Mouse (Mus musculus): ENCODE results near the gene Tns1. TPM values are rescaled to one million over a fixed set of nuclear protein-coding genes. Genes with fewer than 3 reads are reported as not detected.

Gene Tns1
- polyA plus RNA-seq, 1 experiment from 2014 or later, result 15.3 TPM

- Histone ChIP-seq H3K9me3 (no peaks in the 10 kb centered on the region), H3K36me3 (no peaks in the 10 kb centered on the region), H3K27ac (peak overlapping the region; percentile 75), H3K4me1 (replicated peaks) (peaks cover 92% of the 10 kb centered on the region), H3K27me3 (ENCODE audit: insufficient read depth, poor library complexity, severe bottlenecking) (peaks cover 72% of the 10 kb centered on the region), H3K4me3 (no peak overlapping the region)
- WGBS, result 44% methylated on average over 7 of the region's 7 CpGs
- peak; percentile 61 for DNase-seq (ENCODE audit: low spot score)
These were observed 29.6 kb downstream of the Tns1 start for GRCm38 (mm10) chr1:74094497-74095270.

GRCm38 (mm10) chr1:74093447-74093846, 30.8 kb downstream of the Tns1 start:
- 0 out of 2 replicates have a peak overlapping the region, but pooled peaks have one; percentile 78 for H3K27ac ChIP-seq
- no peak overlapping the region for H3K4me3 ChIP-seq
- no peak for DNase-seq (ENCODE audit: low spot score)
- no peaks in the 10 kb centered on the region for H3K36me3 ChIP-seq
- H3K9me3 ChIP-seq, result no peaks in the 10 kb centered on the region
- H3K27me3 ChIP-seq (ENCODE audit: insufficient read depth, poor library complexity, severe bottlenecking), result peaks cover 63% of the 10 kb centered on the region
- WGBS, result 78% methylated on average over 5 of the region's 5 CpGs
- peaks cover 92% of the 10 kb centered on the region for H3K4me1 ChIP-seq (replicated peaks)

GRCm38 (mm10) chr1:74092242-74092641, 32.0 kb downstream of the Tns1 start:
- Histone ChIP-seq H3K4me1 (replicated peaks) (peaks cover 85% of the 10 kb centered on the region), H3K9me3 (no peaks in the 10 kb centered on the region), H3K27ac (peak overlapping the region; percentile 78), H3K4me3 (0 out of 2 replicates have a peak overlapping the region, but pooled peaks have one; percentile 4), H3K36me3 (no peaks in the 10 kb centered on the region), H3K27me3 (ENCODE audit: insufficient read depth, poor library complexity, severe bottlenecking) (peaks cover 51% of the 10 kb centered on the region)
- DNase-seq (ENCODE audit: low spot score), result no peak
- WGBS, result 50% methylated on average over 10 of the region's 10 CpGs

GRCm38 (mm10) chr1:74091611-74092224, 32.5 kb downstream of the Tns1 start:
- Histone ChIP-seq H3K36me3 (no peaks in the 10 kb centered on the region), H3K4me1 (replicated peaks) (peaks cover 81% of the 10 kb centered on the region), H3K27ac (peak overlapping the region; percentile 78), H3K27me3 (ENCODE audit: insufficient read depth, poor library complexity, severe bottlenecking) (peaks cover 45% of the 10 kb centered on the region), H3K9me3 (no peaks in the 10 kb centered on the region), H3K4me3 (peak overlapping the region; percentile 40)
- 32% methylated on average over 6 of the region's 6 CpGs for WGBS
- peak; percentile 50 for DNase-seq (ENCODE audit: low spot score)

GRCm38 (mm10) chr1:74091138-74091537, 33.1 kb downstream of the Tns1 start:
- H3K27me3 ChIP-seq (ENCODE audit: insufficient read depth, poor library complexity, severe bottlenecking), result peaks cover 40% of the 10 kb centered on the region
- no peaks in the 10 kb centered on the region for H3K9me3 ChIP-seq
- peak overlapping the region; percentile 40 for H3K4me3 ChIP-seq
- H3K4me1 ChIP-seq (replicated peaks), result peaks cover 77% of the 10 kb centered on the region
- 20% methylated on average over 7 of the region's 7 CpGs for WGBS
- H3K27ac ChIP-seq, result peak overlapping the region; percentile 78
- H3K36me3 ChIP-seq, result no peaks in the 10 kb centered on the region
- DNase-seq (ENCODE audit: low spot score), result peak; percentile 53

- Histone ChIP-seq H3K27me3 (ENCODE audit: insufficient read depth, poor library complexity, severe bottlenecking) (peaks cover 31% of the 10 kb centered on the region), H3K4me1 (replicated peaks) (peaks cover 76% of the 10 kb centered on the region), H3K36me3 (no peaks in the 10 kb centered on the region), H3K4me3 (peak overlapping the region; percentile 40), H3K9me3 (no peaks in the 10 kb centered on the region), H3K27ac (peak overlapping the region; percentile 78)
- no peak for DNase-seq (ENCODE audit: low spot score)
- WGBS, result 37% methylated on average over 7 of the region's 7 CpGs
These were observed 33.9 kb downstream of the Tns1 start for GRCm38 (mm10) chr1:74090329-74090728.

GRCm38 (mm10) chr1:74088569-74088968, 35.7 kb downstream of the Tns1 start:
- no peaks in the 10 kb centered on the region for H3K9me3 ChIP-seq
- H3K4me1 ChIP-seq (replicated peaks), result peaks cover 82% of the 10 kb centered on the region
- WGBS, result 84% methylated on average over 1 of the region's 1 CpGs
- H3K27me3 ChIP-seq (ENCODE audit: insufficient read depth, poor library complexity, severe bottlenecking), result peaks cover 29% of the 10 kb centered on the region
- no peak overlapping the region for H3K27ac ChIP-seq
- H3K4me3 ChIP-seq, result peak overlapping the region; percentile 16; the same call in 1 of the 2 replicates
- no peak for DNase-seq (ENCODE audit: low spot score)
- H3K36me3 ChIP-seq, result no peaks in the 10 kb centered on the region

- Histone ChIP-seq H3K36me3 (no peaks in the 10 kb centered on the region), H3K9me3 (no peaks in the 10 kb centered on the region), H3K4me1 (replicated peaks) (peaks cover 75% of the 10 kb centered on the region), H3K4me3 (no peak overlapping the region), H3K27me3 (ENCODE audit: insufficient read depth, poor library complexity, severe bottlenecking) (peaks cover 18% of the 10 kb centered on the region; the same call in 1 of the 2 replicates), H3K27ac (no peak overlapping the region)
- 90% methylated on average over 7 of the region's 7 CpGs for WGBS
- no peak for DNase-seq (ENCODE audit: low spot score)
These were observed 38.7 kb downstream of the Tns1 start for GRCm38 (mm10) chr1:74085566-74085965.

- peaks cover 12% of the 10 kb centered on the region; the same call in 1 of the 2 replicates for H3K27me3 ChIP-seq (ENCODE audit: insufficient read depth, poor library complexity, severe bottlenecking)
- WGBS, result 51% methylated on average over 5 of the region's 5 CpGs
- no peaks in the 10 kb centered on the region for H3K36me3 ChIP-seq
- H3K27ac ChIP-seq, result peak overlapping the region; percentile 73
- no peak overlapping the region for H3K4me3 ChIP-seq
- H3K4me1 ChIP-seq (replicated peaks), result peaks cover 67% of the 10 kb centered on the region
- DNase-seq (ENCODE audit: low spot score), result no peak
- H3K9me3 ChIP-seq, result no peaks in the 10 kb centered on the region
These were observed 39.5 kb downstream of the Tns1 start for GRCm38 (mm10) chr1:74084752-74085151.

GRCm38 (mm10) chr1:74084065-74084705, 40.1 kb downstream of the Tns1 start:
- WGBS, result 64% methylated on average over 6 of the region's 6 CpGs
- DNase-seq (ENCODE audit: low spot score), result no peak

GRCm38 (mm10) chr1:74082841-74083463, 41.3 kb downstream of the Tns1 start:
- Histone ChIP-seq H3K4me1 (replicated peaks) (peaks cover 50% of the 10 kb centered on the region), H3K4me3 (no peak overlapping the region), H3K27me3 (ENCODE audit: insufficient read depth, poor library complexity, severe bottlenecking) (peaks cover 9% of the 10 kb centered on the region; the same call in 1 of the 2 replicates), H3K9me3 (no peaks in the 10 kb centered on the region), H3K27ac (no peak overlapping the region), H3K36me3 (0 out of 2 replicates have a peak, but pooled peaks cover 4% of the 10 kb centered on the region)
- DNase-seq (ENCODE audit: low spot score), result peak; percentile 65
- 16% methylated on average over 6 of the region's 6 CpGs for WGBS

More at GRCm38 (mm10) chr1:74084065-74084705, 40.1 kb downstream of the Tns1 start:
- H3K27ac ChIP-seq, result peak overlapping the region; percentile 73
- no peak overlapping the region for H3K4me3 ChIP-seq
- H3K36me3 ChIP-seq, result no peaks in the 10 kb centered on the region
- H3K4me1 ChIP-seq (replicated peaks), result peaks cover 62% of the 10 kb centered on the region
- no peaks in the 10 kb centered on the region for H3K9me3 ChIP-seq
- H3K27me3 ChIP-seq (ENCODE audit: insufficient read depth, poor library complexity, severe bottlenecking), result peaks cover 9% of the 10 kb centered on the region; the same call in 1 of the 2 replicates

GRCm38 (mm10) chr1:74081573-74081989, 42.7 kb downstream of the Tns1 start:
- H3K27me3 ChIP-seq (ENCODE audit: insufficient read depth, poor library complexity, severe bottlenecking), result peaks cover 9% of the 10 kb centered on the region; the same call in 1 of the 2 replicates
- H3K27ac ChIP-seq, result peak overlapping the region; percentile 72

More at GRCm38 (mm10) chr1:74081573-74081989, 42.7 kb downstream of the Tns1 start:
- WGBS, result 57% methylated on average over 2 of the region's 2 CpGs
- no peak overlapping the region for H3K4me3 ChIP-seq
- H3K9me3 ChIP-seq, result no peaks in the 10 kb centered on the region
- no peak for DNase-seq (ENCODE audit: low spot score)
- H3K4me1 ChIP-seq (replicated peaks), result peaks cover 50% of the 10 kb centered on the region
- H3K36me3 ChIP-seq, result 0 out of 2 replicates have a peak, but pooled peaks cover 7% of the 10 kb centered on the region
